Mouse (Mus musculus) forebrain, embryonic 15.5 days (tissue): ENCODE data around the gene Atrn. TPM values are rescaled to one million over a fixed set of nuclear protein-coding genes. Genes with fewer than 3 reads are reported as not detected.
"Not testable (repeated sequence)": the region's sequence is repeated elsewhere in the genome, so short reads cannot be mapped to it uniquely, and the experiment has no call there.

Experiments used
- ATAC-seq: fragments of 200-750 bp; cut with Nextera tagmentation; replicated peaks from 2 replicates; pipeline ENCODE4 v1.8.0; 2017; ENCODE audit warnings: mild to moderate bottlenecking, moderate TSS enrichment, moderate library complexity
- H3K27ac ChIP-seq: fragments of 300-500 bp; sonication (generic); replicated peaks from 2 replicates; pipeline ENCODE4 v1.5.1; 2015; ENCODE audit warnings: mild to moderate bottlenecking, inconsistent platforms
- H3K27me3 ChIP-seq: fragments of 300-500 bp; sonication (generic); 2 replicates; pipeline ENCODE4 v1.6.1; 2015; ENCODE audit warnings: inconsistent platforms
- H3K36me3 ChIP-seq: fragments of 300-500 bp; sonication (generic); 2 replicates; pipeline ENCODE4 v1.6.1; 2015; ENCODE audit warnings: mild to moderate bottlenecking, inconsistent platforms
- H3K4me1 ChIP-seq: fragments of 300-500 bp; sonication (generic); 2 replicates; pipeline ENCODE4 v1.6.1; 2015; ENCODE audit warnings: inconsistent platforms
- H3K4me2 ChIP-seq: fragments of 300-500 bp; sonication (generic); replicated peaks from 2 replicates; pipeline ENCODE4 v1.6.1; 2015; ENCODE audit warnings: mild to moderate bottlenecking, inconsistent platforms
- H3K4me3 ChIP-seq: fragments of 300-500 bp; sonication (generic); 2 replicates; pipeline ENCODE4 v1.5.1; 2015; ENCODE audit warnings: mild to moderate bottlenecking, inconsistent platforms
- H3K9ac ChIP-seq: fragments of 300-500 bp; sonication (generic); replicated peaks from 2 replicates; pipeline ENCODE4 v1.6.1; 2015; ENCODE audit warnings: mild to moderate bottlenecking, inconsistent platforms
- H3K9me3 ChIP-seq: fragments of 300-500 bp; sonication (generic); 2 replicates; pipeline ENCODE4 v1.6.1; 2016; ENCODE audit warnings: inconsistent platforms
- WGBS: fragments of 180-500 bp; shearing (Covaris S2); methylation state at CpG from one replicate; pipeline ENCODE4 v1.1.7; 2015; ENCODE audit warnings: mixed read lengths; 5-methylcytosine and 5-hydroxymethylcytosine counted together
- polyA plus RNA-seq: library from polyadenylated mRNA; unstranded; fragments of >200 nt; fragmentation: Nextera tagmentation; extraction: Ambion mirVana; gene quantifications from 2 replicates; pipeline ENCODE4 v1.2.1, GENCODE M21; 2015

Atrn gene
- polyA plus RNA-seq, 1 experiment from 2014 or later: 12.2 TPM

DNA sequence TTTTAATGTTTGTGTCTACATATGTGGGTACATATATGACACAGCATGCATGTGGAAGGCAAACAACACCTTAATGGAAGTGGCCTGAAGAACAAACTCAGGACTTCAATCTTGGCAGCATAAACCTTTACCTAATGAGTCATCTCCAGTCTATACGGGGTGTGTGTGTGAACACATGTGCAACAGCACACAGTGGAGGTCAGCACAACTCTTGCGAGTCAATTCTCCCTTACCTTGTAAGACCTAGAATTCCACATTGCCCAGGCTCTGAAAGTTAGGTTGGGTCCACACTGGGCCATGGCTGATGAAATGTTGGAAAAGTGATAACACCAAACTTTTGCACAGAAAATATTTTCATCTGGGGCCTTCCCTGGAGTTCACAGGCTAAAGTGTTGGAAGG lies 124.3 kb downstream of the Atrn start:
- no peak overlapping the region for H3K9ac ChIP-seq
- no peak for ATAC-seq
- WGBS: 92% methylated on average over 2 of the region's 2 CpGs

DNA sequence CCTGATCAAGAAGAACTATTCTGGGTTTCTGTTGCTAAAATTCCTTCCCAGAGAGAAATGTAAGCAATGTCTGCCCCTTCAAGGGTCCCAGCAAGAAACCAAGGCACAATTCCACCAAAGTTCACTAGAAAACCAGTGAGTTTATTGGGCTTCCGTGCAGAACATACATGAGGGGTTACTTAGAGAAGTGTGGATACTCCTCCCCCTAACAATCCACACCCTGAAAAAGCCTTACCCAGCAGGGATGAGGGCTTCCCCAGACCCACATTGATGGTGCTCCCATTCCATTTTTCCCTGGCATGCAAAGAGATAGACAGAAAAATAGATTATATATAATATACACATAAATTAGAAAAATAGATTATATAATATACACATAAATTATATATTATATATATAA lies 124.7 kb downstream of the Atrn start:
- H3K9me3 ChIP-seq: no peaks in the 10 kb centered on the region
- H3K4me3 ChIP-seq: no peak overlapping the region
- H3K36me3 ChIP-seq: peaks cover 8% of the 10 kb centered on the region
- 95% methylated on average over 1 of the region's 1 CpGs for WGBS
- H3K4me2 ChIP-seq: no peak overlapping the region
- no peak overlapping the region for H3K27ac ChIP-seq
- H3K27me3 ChIP-seq: no peaks in the 10 kb centered on the region
- no peaks in the 10 kb centered on the region for H3K4me1 ChIP-seq
- H3K9ac ChIP-seq: no peak overlapping the region
- no peak for ATAC-seq

More for the DNA sequence above, 124.3 kb downstream of the Atrn start:
- no peak overlapping the region for H3K27ac ChIP-seq
- no peak overlapping the region for H3K4me3 ChIP-seq
- H3K36me3 ChIP-seq: peaks cover 12% of the 10 kb centered on the region
- H3K4me1 ChIP-seq: no peaks in the 10 kb centered on the region
- no peaks in the 10 kb centered on the region for H3K27me3 ChIP-seq
- H3K4me2 ChIP-seq: no peak overlapping the region
- H3K9me3 ChIP-seq: no peaks in the 10 kb centered on the region

DNA sequence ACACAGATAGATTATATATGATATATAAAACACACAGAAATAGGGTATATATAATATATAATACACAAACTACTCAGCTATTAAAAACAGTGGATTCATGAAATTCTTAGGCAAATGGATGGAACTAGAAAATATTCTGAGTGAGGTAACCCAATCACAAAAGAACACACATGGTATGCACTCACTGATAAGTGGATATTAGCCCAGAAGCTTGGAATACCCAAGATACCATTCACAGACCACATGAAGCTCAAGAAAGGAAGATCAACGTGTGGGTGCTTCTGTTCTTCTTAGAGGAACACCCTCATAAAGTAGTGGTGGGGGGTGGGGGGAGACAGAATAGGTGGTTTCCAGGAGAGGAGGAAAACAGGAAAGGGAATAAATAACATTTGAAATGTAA lies 125.1 kb downstream of the Atrn start:
- not testable (repeated sequence) for ATAC-seq, H3K9me3 ChIP-seq, H3K4me2 ChIP-seq, H3K4me3 ChIP-seq, H3K9ac ChIP-seq, H3K27me3 ChIP-seq, H3K36me3 ChIP-seq, H3K4me1 ChIP-seq, H3K27ac ChIP-seq
- WGBS: 70% methylated on average over 1 of the region's 1 CpGs

DNA sequence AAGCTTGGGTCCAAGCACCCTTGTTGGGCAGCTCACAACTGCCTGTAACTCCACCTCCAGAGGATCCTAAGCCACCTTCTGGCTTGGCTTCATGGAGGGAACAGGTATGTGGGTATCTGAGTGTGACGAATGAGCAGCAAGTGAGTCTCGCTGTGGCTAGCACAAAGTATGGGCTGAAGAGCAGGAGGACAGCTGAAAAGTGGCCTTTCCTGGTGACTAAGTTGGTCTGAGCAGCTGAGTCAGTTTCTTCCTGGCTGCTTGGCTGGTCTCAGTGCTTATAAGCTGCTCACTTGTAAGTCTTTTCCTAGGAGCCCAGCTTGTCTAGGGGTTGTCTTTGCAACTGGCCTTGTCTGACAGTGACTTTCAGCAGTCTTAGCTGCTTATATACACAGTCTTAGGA lies 130.0 kb downstream of the Atrn start:
- no peak for ATAC-seq
- H3K27me3 ChIP-seq: peaks cover 12% of the 10 kb centered on the region
- H3K4me3 ChIP-seq: no peak overlapping the region
- no peak overlapping the region for H3K4me2 ChIP-seq
- no peaks in the 10 kb centered on the region for H3K9me3 ChIP-seq
- H3K4me1 ChIP-seq: peaks cover 13% of the 10 kb centered on the region
- H3K9ac ChIP-seq: no peak overlapping the region
- H3K36me3 ChIP-seq: no peaks in the 10 kb centered on the region
- H3K27ac ChIP-seq: no peak overlapping the region
- WGBS: 84% methylated on average over 2 of the region's 2 CpGs

DNA sequence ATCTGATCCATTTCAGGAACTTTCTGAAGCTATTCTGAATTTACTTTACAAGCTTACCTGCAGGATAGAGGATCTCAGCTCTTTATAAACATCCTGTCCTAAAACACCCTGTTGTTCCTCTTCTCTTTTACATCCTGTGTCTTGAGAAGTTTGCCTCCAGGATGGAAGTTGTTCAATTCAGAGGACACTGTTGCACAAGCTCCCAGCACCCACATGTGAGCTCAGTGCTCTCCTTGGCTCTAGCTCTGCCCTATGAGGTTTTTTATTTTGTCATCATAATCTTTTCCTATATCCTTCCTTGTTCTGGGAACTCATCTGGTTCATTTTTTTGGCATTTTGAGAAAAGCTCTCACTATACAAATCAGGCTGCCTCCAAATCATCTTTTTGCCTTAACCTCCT lies 130.5 kb downstream of the Atrn start:
- Histone ChIP-seq H3K4me2 (no peak overlapping the region), H3K9ac (no peak overlapping the region), H3K27ac (no peak overlapping the region), H3K4me1 (peaks cover 17% of the 10 kb centered on the region), H3K4me3 (no peak overlapping the region), H3K9me3 (no peaks in the 10 kb centered on the region), H3K36me3 (no peaks in the 10 kb centered on the region), H3K27me3 (peaks cover 12% of the 10 kb centered on the region)
- no peak for ATAC-seq

DNA sequence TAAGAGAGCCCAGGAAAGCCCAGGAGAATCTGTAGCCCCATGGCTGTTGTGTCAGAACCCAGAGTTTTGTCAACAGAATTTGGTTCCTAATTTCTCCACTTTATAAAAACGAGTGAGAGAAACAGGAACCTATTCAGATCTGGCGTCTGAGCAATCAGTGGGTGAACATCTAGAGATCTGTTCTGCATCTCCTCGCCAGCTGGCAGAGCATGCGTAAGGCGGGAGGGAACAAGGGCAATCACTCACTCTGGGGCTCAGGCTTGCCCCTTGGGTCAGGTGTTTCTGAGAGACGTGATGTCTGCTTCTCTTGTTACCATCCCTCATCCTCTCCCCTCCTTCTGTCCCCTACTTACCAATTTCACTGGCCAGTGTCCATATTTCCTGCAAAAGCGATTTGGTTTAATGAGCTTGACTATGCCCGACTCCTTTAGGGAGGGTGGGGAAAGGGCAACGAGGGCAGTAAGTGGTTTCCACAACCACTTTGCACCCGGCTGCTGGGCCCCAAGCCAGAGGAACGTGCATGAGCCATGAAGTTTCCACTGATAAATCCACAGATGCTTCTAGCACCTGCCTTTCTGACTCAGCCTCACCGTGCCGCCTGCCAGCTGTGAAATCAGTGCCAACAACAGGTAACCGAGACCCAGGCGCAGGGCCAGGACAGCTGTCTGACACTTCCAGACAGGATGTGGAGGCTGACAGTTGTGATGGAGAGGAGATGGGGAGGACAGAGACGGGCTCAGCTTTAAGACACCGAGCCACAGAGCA lies 131.1 kb downstream of the Atrn start:
- Histone ChIP-seq H3K9me3 (no peaks in the 10 kb centered on the region), H3K4me3 (no peak overlapping the region), H3K27ac (no peak overlapping the region), H3K4me1 (peaks cover 19% of the 10 kb centered on the region), H3K4me2 (no peak overlapping the region), H3K36me3 (no peaks in the 10 kb centered on the region), H3K9ac (no peak overlapping the region), H3K27me3 (peaks cover 12% of the 10 kb centered on the region)
- no peak for ATAC-seq
- 52% methylated on average over 17 of the region's 17 CpGs for WGBS

DNA sequence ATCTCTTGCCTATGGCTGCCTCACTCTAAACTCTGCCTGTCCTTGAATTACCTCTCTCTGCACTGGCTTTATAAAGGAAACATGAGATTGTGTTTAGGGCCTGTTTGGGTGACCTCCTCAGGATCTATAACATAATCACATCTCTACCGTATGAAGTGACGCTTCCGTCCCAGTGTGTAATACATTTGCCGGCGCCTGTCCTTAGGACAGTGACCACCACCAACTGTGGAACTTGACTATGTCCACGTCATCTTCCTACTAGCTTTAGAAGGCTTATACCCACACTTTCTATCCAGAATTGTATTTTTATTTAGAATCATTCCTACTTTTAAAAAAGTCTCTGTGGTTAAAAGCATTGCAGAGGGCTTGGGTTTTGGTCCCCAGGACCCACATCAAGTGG lies 131.9 kb downstream of the Atrn start:
- peaks cover 19% of the 10 kb centered on the region for H3K4me1 ChIP-seq
- no peak overlapping the region for H3K27ac ChIP-seq
- no peaks in the 10 kb centered on the region for H3K9me3 ChIP-seq
- H3K27me3 ChIP-seq: peaks cover 12% of the 10 kb centered on the region
- no peak for ATAC-seq
- no peak overlapping the region for H3K4me2 ChIP-seq
- H3K9ac ChIP-seq: no peak overlapping the region
- no peaks in the 10 kb centered on the region for H3K36me3 ChIP-seq
- WGBS: 95% methylated on average over 6 of the region's 6 CpGs
- no peak overlapping the region for H3K4me3 ChIP-seq

DNA sequence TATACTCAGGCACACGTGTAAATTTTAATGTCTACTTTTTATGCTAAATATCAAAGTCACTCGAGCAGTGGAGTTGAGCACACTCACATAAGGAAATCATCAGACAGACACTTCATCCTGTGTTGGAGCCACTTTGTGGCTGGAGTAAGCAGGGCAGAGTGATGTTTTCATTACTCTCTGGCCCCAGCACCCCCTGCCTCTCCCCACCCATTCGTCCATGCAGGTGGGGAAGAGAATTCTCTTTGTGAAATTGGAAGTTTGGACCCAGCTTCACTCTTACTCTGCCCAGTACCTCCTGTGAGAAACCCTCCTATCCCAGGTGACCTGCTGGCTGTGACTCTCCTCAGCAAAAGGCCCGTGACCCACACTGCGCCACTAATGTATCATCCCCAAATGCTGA lies 132.4 kb downstream of the Atrn start:
- Histone ChIP-seq H3K4me2 (no peak overlapping the region), H3K9ac (no peak overlapping the region), H3K4me3 (no peak overlapping the region), H3K27me3 (peaks cover 12% of the 10 kb centered on the region), H3K27ac (no peak overlapping the region), H3K4me1 (peaks cover 19% of the 10 kb centered on the region), H3K9me3 (no peaks in the 10 kb centered on the region), H3K36me3 (no peaks in the 10 kb centered on the region)
- no peak for ATAC-seq
- 83% methylated on average over 5 of the region's 5 CpGs for WGBS

DNA sequence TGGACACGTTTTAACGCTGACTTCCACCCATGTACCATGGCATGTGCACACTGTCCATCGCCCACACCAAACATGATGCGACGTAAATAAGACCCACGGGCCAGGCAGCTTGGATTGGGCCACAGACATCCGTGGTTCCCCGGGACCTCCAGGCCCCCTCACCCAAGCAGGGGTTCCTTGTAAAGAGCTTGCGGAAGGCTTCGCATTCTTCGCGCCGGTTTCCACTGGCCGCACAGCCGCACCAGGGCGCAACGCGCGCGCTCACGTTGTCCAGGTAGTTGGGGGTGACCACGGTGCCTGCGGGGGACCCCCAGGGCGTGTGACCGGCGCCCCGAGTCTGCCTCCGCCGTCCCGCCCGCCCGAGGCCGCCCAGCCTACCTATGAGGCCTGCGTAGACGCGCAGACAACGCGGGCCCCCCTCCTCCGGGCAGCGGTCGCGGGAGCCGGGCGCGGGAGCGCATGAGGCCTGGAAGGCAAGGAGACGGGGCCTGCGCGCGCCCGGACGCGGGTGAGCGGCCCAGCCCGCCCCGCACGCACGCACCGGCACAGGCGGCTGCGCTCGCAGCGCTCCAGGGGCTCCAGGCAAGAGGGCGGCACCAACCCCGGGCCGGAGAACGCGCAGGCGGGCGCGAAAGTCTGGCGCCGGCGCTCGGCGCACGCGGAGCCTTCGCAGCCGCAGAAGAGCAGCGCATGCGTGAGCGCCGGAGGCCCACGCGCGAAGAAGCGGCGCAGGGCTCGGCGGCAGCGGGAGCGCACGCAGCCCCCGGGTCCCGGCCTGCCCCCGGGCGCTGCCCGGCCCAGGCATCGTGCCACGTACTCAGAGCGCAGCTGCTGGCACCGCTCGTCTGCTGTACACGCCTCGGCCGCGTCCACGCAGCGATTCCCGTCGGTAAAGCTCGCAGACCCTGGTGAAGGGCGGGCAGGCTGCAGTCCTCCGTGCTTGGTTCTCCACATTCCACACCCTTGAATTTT lies 134.8 kb downstream of the Atrn start:
- no peaks in the 10 kb centered on the region for H3K9me3 ChIP-seq

DNA sequence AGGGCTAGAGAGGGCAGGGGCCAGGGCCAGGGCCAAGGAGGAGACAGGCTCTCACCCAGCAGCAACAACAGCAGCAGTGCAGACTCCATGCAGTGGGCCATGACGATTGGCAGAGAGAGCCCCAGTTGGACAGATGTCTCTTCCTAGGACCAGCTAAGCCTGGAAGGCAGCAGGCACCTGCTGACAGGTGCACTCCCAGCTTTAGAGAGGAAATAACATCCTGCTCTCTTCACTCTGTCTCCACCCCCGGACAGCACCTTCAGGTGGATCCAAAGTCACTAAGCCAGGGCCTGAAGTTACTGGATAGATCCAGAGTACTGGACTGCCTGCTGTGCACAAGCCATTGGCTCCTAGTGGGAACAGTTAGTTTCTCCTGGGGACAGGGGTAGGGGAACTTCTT lies 136.7 kb downstream of the Atrn start, which contains the start of gene Gfra4:
Gene Gfra4 (minus strand): TSS at position 101 of the 400 bp plus-strand sequence.
- no peak for ATAC-seq
- Histone ChIP-seq H3K4me3 (peak within 1 kb of the TSS; percentile 68), H3K4me2 (peak within 1 kb of the TSS; percentile 85), H3K9me3 (no peaks in the 10 kb centered on the region), H3K9ac (peak within 1 kb of the TSS; percentile 73; the same call in 1 of the 2 replicates), H3K36me3 (no peaks in the 10 kb centered on the region), H3K27me3 (peaks cover 12% of the 10 kb centered on the region), H3K4me1 (peaks cover 19% of the 10 kb centered on the region), H3K27ac (no peak within 1 kb of the TSS)
- WGBS: 58% methylated on average over 2 of the region's 2 CpGs

More for the DNA sequence above, 134.8 kb downstream of the Atrn start:
- Histone ChIP-seq H3K36me3 (no peaks in the 10 kb centered on the region), H3K27ac (peak overlapping the region; percentile 71), H3K4me3 (peak overlapping the region; percentile 68), H3K9ac (peak overlapping the region; percentile 73), H3K27me3 (peaks cover 12% of the 10 kb centered on the region), H3K4me2 (peak overlapping the region; percentile 85), H3K4me1 (peaks cover 19% of the 10 kb centered on the region)
- peak; percentile 84 for ATAC-seq
- 2% methylated on average over 113 of the region's 115 CpGs for WGBS

DNA sequence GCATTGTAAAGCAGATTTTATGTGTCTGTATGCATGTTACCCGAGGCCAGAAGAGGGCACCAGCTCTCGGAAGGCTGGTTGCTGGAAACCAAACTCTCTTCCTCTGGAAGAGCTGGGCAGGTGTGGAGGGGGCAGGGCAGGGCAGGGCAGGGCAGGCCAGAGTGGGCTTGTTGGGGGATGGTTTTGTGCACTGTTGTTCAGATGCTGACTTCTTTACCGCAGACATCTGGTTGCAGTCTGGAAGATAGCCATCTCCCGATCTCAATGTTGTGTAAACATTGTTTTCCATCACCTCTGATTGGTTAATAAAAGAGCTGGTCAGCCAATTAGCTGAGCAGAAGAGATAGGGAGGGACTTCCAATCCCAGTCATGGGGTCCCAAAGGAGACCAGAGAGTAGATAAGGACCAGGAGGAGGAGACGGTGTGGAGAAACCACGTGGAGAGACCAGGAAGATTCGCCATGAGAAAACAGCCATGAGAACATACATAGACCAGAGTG lies 138.1 kb downstream of the Atrn start:
- Histone ChIP-seq H3K9ac (no peak overlapping the region), H3K27ac (no peak overlapping the region), H3K9me3 (no peaks in the 10 kb centered on the region), H3K4me3 (no peak overlapping the region), H3K4me1 (peaks cover 19% of the 10 kb centered on the region), H3K4me2 (no peak overlapping the region), H3K27me3 (peaks cover 12% of the 10 kb centered on the region), H3K36me3 (no peaks in the 10 kb centered on the region)
- WGBS: 13% methylated on average over 7 of the region's 7 CpGs
- no peak for ATAC-seq
